Mouse (Mus musculus) WW6 (cell line): Measurements from ENCODE around the gene Rfpl4b.
"Not testable (repeated sequence)": the region's sequence is repeated elsewhere in the genome, so short reads cannot be mapped to it uniquely, and the experiment has no call there.

Experiments
- DNase-seq: peaks from one replicate; pipeline ENCODE4 v3.0.0-alpha.2; 2013; ENCODE audit warnings: low read depth, low spot score

The Rfpl4b gene

GRCm38 (mm10) chr10:38821679-38822078, at the start of gene Rfpl4b:
Rfpl4b (minus strand) TSS chr10:38821779.
- DNase-seq: no peak

GRCm38 (mm10) chr10:38855186-38855585, 33.6 kb upstream of the Rfpl4b start:
- DNase-seq: no peak

- DNase-seq: not testable (repeated sequence)
Measured at GRCm38 (mm10) chr10:38850006-38850405, 28.4 kb upstream of the Rfpl4b start.

- DNase-seq: no peak
Measured at GRCm38 (mm10) chr10:38848884-38849499, 27.4 kb upstream of the Rfpl4b start.

GRCm38 (mm10) chr10:38848231-38848630, 26.7 kb upstream of the Rfpl4b start:
- DNase-seq: no peak

- no peak for DNase-seq
Measured at GRCm38 (mm10) chr10:38823741-38824140, 2.2 kb upstream of the Rfpl4b start.

GRCm38 (mm10) chr10:38806056-38806455, 15.5 kb downstream of the Rfpl4b start:
- no peak for DNase-seq

GRCm38 (mm10) chr10:38804047-38804446, 17.5 kb downstream of the Rfpl4b start:
- no peak for DNase-seq

- DNase-seq: no peak
Measured at GRCm38 (mm10) chr10:38803304-38803703, 18.3 kb downstream of the Rfpl4b start.

GRCm38 (mm10) chr10:38788612-38789011, 33.0 kb downstream of the Rfpl4b start:
- no peak for DNase-seq
